Mouse (Mus musculus): ENCODE data around the gene Shc3. TPM values are rescaled to one million over a fixed set of nuclear protein-coding genes. Genes with fewer than 3 reads are reported as not detected.

The Shc3 gene
- polyA plus RNA-seq, 1 experiment from 2014 or later, result 0.34 TPM

- 79% methylated on average over 14 of the region's 14 CpGs for WGBS
- Histone ChIP-seq H3K36me3 (no peaks in the 10 kb centered on the region), H3K4me3 (replicated peaks) (no peak overlapping the region), H3K27ac (no peak overlapping the region), H3K27me3 (replicated peaks) (no peaks in the 10 kb centered on the region), H3K9ac (no peak overlapping the region), H3K9me3 (no peaks in the 10 kb centered on the region), H3K4me1 (replicated peaks) (no peaks in the 10 kb centered on the region), H3K4me2 (replicated peaks) (no peak overlapping the region)
- ATAC-seq, result no peak
Measured at GRCm38 (mm10) chr13:51466117-51466841, 102.9 kb downstream of the Shc3 start.

- WGBS, result 77% methylated on average over 4 of the region's 4 CpGs
- H3K27ac ChIP-seq, result no peak overlapping the region
- H3K9ac ChIP-seq, result no peak overlapping the region
- no peaks in the 10 kb centered on the region for H3K36me3 ChIP-seq
- H3K4me2 ChIP-seq (replicated peaks), result no peak overlapping the region
- no peaks in the 10 kb centered on the region for H3K27me3 ChIP-seq (replicated peaks)
- H3K4me3 ChIP-seq (replicated peaks), result no peak overlapping the region
- no peaks in the 10 kb centered on the region for H3K9me3 ChIP-seq
- H3K4me1 ChIP-seq (replicated peaks), result no peaks in the 10 kb centered on the region
- ATAC-seq, result no peak
Measured at GRCm38 (mm10) chr13:51464294-51464693, 104.9 kb downstream of the Shc3 start.

DNA sequence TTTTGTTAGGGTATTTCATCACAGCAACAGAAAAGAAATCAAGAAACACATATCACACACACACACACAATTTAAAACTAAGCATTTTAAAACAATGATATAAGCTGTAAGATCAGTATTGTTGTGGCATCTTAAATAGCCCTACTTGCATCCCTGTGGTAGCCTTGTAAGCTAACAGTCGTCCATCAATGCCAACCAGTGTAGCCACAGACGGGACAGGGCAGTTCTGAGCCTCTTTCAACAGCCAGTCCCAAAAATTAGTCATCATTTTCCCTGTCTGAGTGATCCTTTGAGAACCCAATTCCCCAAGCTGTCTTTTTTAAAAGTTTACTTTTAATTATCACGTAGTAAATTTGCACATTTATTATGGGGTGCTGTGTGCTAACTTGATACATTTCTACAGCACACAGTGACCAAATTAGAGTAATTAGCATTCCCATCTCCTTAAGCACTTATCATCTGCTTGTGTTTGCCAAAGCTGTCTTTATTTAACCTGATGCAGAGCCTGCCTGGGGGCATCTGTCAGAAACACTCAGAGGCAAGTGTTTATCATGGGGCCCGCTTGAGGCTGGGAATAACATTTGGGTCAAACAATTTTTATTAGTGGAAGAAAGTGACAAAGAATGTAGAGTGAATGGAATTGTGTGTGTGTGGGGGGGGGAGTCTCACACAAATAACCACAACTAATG lies 112.9 kb downstream of the Shc3 start:
- 20% methylated on average over 4 of the region's 4 CpGs for WGBS
- H3K27ac ChIP-seq, result no peak overlapping the region
- H3K4me3 ChIP-seq (replicated peaks), result no peak overlapping the region
- ATAC-seq, result no peak
- H3K36me3 ChIP-seq, result no peaks in the 10 kb centered on the region
- H3K9ac ChIP-seq, result no peak overlapping the region
- H3K4me2 ChIP-seq (replicated peaks), result no peak overlapping the region
- no peaks in the 10 kb centered on the region for H3K27me3 ChIP-seq (replicated peaks)
- no peaks in the 10 kb centered on the region for H3K9me3 ChIP-seq
- no peaks in the 10 kb centered on the region for H3K4me1 ChIP-seq (replicated peaks)

- ATAC-seq, result no peak
- H3K27ac ChIP-seq, result no peak overlapping the region
- no peaks in the 10 kb centered on the region for H3K36me3 ChIP-seq
- H3K4me1 ChIP-seq (replicated peaks), result no peaks in the 10 kb centered on the region
- H3K9me3 ChIP-seq, result no peaks in the 10 kb centered on the region
- H3K4me3 ChIP-seq (replicated peaks), result no peak overlapping the region
- no peaks in the 10 kb centered on the region for H3K27me3 ChIP-seq (replicated peaks)
- no peak overlapping the region for H3K9ac ChIP-seq
- 68% methylated on average over 4 of the region's 4 CpGs for WGBS
- H3K4me2 ChIP-seq (replicated peaks), result no peak overlapping the region
Measured at GRCm38 (mm10) chr13:51446550-51446949, 122.7 kb downstream of the Shc3 start.

- Histone ChIP-seq H3K27ac (no peak overlapping the region), H3K27me3 (replicated peaks) (no peaks in the 10 kb centered on the region), H3K9ac (no peak overlapping the region), H3K36me3 (no peaks in the 10 kb centered on the region), H3K4me1 (replicated peaks) (no peaks in the 10 kb centered on the region), H3K4me3 (replicated peaks) (no peak overlapping the region), H3K9me3 (no peaks in the 10 kb centered on the region), H3K4me2 (replicated peaks) (no peak overlapping the region)
- WGBS, result 83% methylated on average over 8 of the region's 8 CpGs
- no peak for ATAC-seq
Measured at GRCm38 (mm10) chr13:51442922-51443321, 126.3 kb downstream of the Shc3 start.

DNA sequence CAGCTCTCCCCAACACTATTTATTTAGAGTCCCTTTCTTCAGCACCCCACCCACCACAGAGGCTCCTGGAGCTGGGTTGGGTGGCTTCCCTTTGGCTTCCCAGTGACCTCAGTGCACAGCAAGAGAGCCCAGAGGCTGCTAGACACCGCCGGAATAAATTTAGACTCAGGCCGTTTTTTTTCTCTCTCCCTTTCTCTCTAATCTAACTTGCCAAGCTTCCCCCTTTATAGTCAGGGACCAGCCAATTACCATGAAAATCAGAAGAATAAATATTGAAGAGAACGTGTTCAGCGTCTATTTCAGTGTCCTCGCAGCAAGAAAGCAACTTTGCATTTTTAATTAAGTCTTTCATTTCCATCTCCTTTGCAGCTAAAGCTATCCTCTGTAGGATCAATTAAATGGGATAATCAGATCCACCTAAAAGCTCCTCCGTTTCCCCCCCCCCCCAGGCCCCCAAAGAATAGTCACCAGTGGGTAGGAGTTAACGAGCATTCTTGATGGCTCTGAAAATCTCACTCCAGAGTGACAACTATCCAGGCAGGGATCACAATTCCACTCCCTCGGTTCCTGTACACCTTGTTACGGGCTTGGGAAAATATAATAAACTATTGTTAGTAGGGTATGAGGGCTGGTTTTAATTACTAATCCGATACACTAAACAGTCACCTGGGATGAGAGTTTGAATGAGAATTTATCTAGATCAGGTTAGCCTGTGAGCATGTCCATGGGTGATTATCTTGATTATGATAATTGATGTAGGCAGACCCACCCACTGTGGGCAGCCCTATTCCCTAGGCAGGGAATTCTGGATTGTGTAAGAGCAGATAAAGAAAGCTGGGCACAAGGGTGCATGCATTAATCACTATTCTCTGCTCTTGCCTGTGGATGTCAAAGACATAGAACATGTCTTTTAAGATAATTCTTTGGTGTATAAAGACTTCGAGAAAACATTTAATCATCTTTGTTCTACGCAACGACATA lies 131.8 kb downstream of the Shc3 start:
- Histone ChIP-seq H3K4me2 (replicated peaks) (no peak overlapping the region), H3K9me3 (no peaks in the 10 kb centered on the region), H3K9ac (no peak overlapping the region), H3K4me1 (replicated peaks) (no peaks in the 10 kb centered on the region), H3K27me3 (replicated peaks) (no peaks in the 10 kb centered on the region), H3K36me3 (no peaks in the 10 kb centered on the region), H3K4me3 (replicated peaks) (no peak overlapping the region), H3K27ac (no peak overlapping the region)
- ATAC-seq, result no peak
- 83% methylated on average over 14 of the region's 14 CpGs for WGBS

DNA sequence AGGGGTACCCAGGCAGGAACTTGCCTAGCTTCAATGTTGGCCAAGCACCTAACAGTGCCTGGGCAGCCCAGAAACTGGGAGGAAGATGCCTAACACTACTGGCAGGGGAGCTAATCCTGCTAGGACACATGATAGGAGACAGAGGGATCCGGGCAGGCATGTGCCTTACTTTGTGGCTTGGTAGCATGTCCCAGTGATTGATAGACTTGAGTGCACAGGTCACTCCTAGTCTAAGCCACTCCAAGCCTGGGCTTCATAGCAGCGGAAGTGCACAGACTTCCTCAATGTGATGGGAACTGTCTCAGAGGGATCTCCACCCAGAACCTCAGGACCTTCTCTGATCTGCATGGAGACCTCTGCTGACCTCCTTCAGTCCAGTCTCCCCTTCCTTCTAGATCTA lies 134.1 kb downstream of the Shc3 start:
- Histone ChIP-seq H3K4me2 (replicated peaks) (no peak overlapping the region), H3K9ac (no peak overlapping the region), H3K27me3 (replicated peaks) (no peaks in the 10 kb centered on the region), H3K27ac (no peak overlapping the region), H3K36me3 (no peaks in the 10 kb centered on the region), H3K9me3 (no peaks in the 10 kb centered on the region), H3K4me3 (replicated peaks) (no peak overlapping the region), H3K4me1 (replicated peaks) (no peaks in the 10 kb centered on the region)
- ATAC-seq, result no peak
- 45% methylated on average over 2 of the region's 2 CpGs for WGBS

GRCm38 (mm10) chr13:51434460-51434859 lies 134.8 kb downstream of the Shc3 start:
- H3K4me1 ChIP-seq (replicated peaks), result no peaks in the 10 kb centered on the region
- H3K36me3 ChIP-seq, result no peaks in the 10 kb centered on the region
- no peak overlapping the region for H3K9ac ChIP-seq
- WGBS, result 63% methylated on average over 2 of the region's 2 CpGs
- ATAC-seq, result no peak
- H3K27me3 ChIP-seq (replicated peaks), result no peaks in the 10 kb centered on the region
- H3K4me3 ChIP-seq (replicated peaks), result no peak overlapping the region
- no peak overlapping the region for H3K27ac ChIP-seq
- no peak overlapping the region for H3K4me2 ChIP-seq (replicated peaks)
- no peaks in the 10 kb centered on the region for H3K9me3 ChIP-seq

- Histone ChIP-seq H3K9me3 (no peaks in the 10 kb centered on the region), H3K4me2 (replicated peaks) (no peak overlapping the region), H3K9ac (no peak overlapping the region), H3K4me3 (replicated peaks) (no peak overlapping the region), H3K36me3 (no peaks in the 10 kb centered on the region), H3K4me1 (replicated peaks) (no peaks in the 10 kb centered on the region), H3K27ac (no peak overlapping the region), H3K27me3 (replicated peaks) (no peaks in the 10 kb centered on the region)
- 60% methylated on average over 3 of the region's 3 CpGs for WGBS
- no peak for ATAC-seq
Measured at GRCm38 (mm10) chr13:51433371-51433770, 135.8 kb downstream of the Shc3 start.

GRCm38 (mm10) chr13:51425662-51426443 lies 143.4 kb downstream of the Shc3 start:
- Histone ChIP-seq H3K9ac (no peak overlapping the region), H3K36me3 (0 out of 2 replicates have a peak, but pooled peaks cover 3% of the 10 kb centered on the region), H3K4me3 (replicated peaks) (no peak overlapping the region), H3K27ac (no peak overlapping the region), H3K4me2 (replicated peaks) (no peak overlapping the region), H3K27me3 (replicated peaks) (no peaks in the 10 kb centered on the region), H3K9me3 (no peaks in the 10 kb centered on the region), H3K4me1 (replicated peaks) (no peaks in the 10 kb centered on the region)
- no peak for ATAC-seq
- 84% methylated on average over 4 of the region's 4 CpGs for WGBS

- no peak overlapping the region for H3K4me3 ChIP-seq (replicated peaks)
- H3K4me2 ChIP-seq (replicated peaks), result no peak overlapping the region; the same call in 1 of the 2 replicates
- H3K27ac ChIP-seq, result no peak overlapping the region
- peak; percentile 47 for ATAC-seq
- no peaks in the 10 kb centered on the region for H3K27me3 ChIP-seq (replicated peaks)
- H3K9ac ChIP-seq, result no peak overlapping the region
- H3K4me1 ChIP-seq (replicated peaks), result no peaks in the 10 kb centered on the region
- 19% methylated on average over 5 of the region's 5 CpGs for WGBS
- H3K9me3 ChIP-seq, result no peaks in the 10 kb centered on the region
- 0 out of 2 replicates have a peak, but pooled peaks cover 3% of the 10 kb centered on the region for H3K36me3 ChIP-seq
Measured at GRCm38 (mm10) chr13:51424647-51425046, 144.6 kb downstream of the Shc3 start.
